Mouse (Mus musculus) lung, postnatal 0 days (tissue): Measurements from ENCODE around the gene Gm17581. TPM values are rescaled to one million over a fixed set of nuclear protein-coding genes. Genes with fewer than 3 reads are reported as not detected.

Experiments used
- ATAC-seq: fragments of 200-750 bp; cut with Nextera tagmentation; 2 replicates; pipeline ENCODE4 v1.8.0; 2017; ENCODE audit warnings: moderate library complexity
- DNase-seq: peaks from one replicate; pipeline ENCODE4 v3.0.0-alpha.2; 2016; ENCODE audit warnings: low spot score
- H3K27ac ChIP-seq: fragments of 300-500 bp; sonication (generic); 2 replicates; pipeline ENCODE4 v1.5.1; 2014; ENCODE audit warnings: antibody characterized with exemption, mild to moderate bottlenecking, low read length, mixed read lengths
- H3K27me3 ChIP-seq: fragments of 300-500 bp; sonication (generic); replicated peaks from 2 replicates; pipeline ENCODE4 v1.6.1; 2014; ENCODE audit warnings: low read length, mixed read lengths; ENCODE audit not compliant: insufficient read depth
- H3K36me3 ChIP-seq: fragments of 300-500 bp; sonication (generic); 2 replicates; pipeline ENCODE4 v1.6.1; 2014; ENCODE audit warnings: low read length, mixed read lengths; ENCODE audit not compliant: insufficient read depth
- H3K4me1 ChIP-seq: fragments of 300-500 bp; sonication (generic); 2 replicates; pipeline ENCODE4 v1.6.1; 2014; ENCODE audit warnings: antibody characterized with exemption, low read depth, low read length, mixed read lengths; ENCODE audit not compliant: insufficient read depth
- H3K4me2 ChIP-seq: fragments of 300-500 bp; sonication (generic); replicated peaks from 2 replicates; pipeline ENCODE4 v1.6.1; 2014; ENCODE audit warnings: low read depth, mild to moderate bottlenecking, low read length, moderate library complexity, mixed read lengths
- H3K4me3 ChIP-seq: fragments of 300-500 bp; sonication (generic); 2 replicates; pipeline ENCODE4 v1.5.1; 2014; ENCODE audit warnings: low read depth, low read length
- H3K9ac ChIP-seq: fragments of 300-500 bp; sonication (generic); replicated peaks from 2 replicates; pipeline ENCODE4 v1.6.1; 2014; ENCODE audit warnings: low read depth, mild to moderate bottlenecking
- H3K9me3 ChIP-seq: fragments of 300-500 bp; sonication (generic); 2 replicates; pipeline ENCODE4 v1.6.1; 2016; ENCODE audit warnings: low read length, mixed read lengths
- CTCF ChIP-seq: IDR thresholded peaks from 2 replicates; pipeline ENCODE4 v1.5.1; 2016; ENCODE audit warnings: antibody characterized with exemption, mild to moderate bottlenecking
- EP300 ChIP-seq: IDR thresholded peaks from 2 replicates; pipeline ENCODE4 v1.6.1; 2016; ENCODE audit warnings: antibody characterized with exemption, mild to moderate bottlenecking, control low read depth
- WGBS: fragments of 180-500 bp; shearing (Covaris S2); extraction: QIAGEN DNeasy Blood & Tissue Kit; methylation state at CpG from one replicate; pipeline ENCODE4 v1.1.7; 2014; 5-methylcytosine and 5-hydroxymethylcytosine counted together
- polyA plus RNA-seq: library from polyadenylated mRNA; unstranded; fragments of >200 nt; fragmentation: Nextera tagmentation; extraction: Ambion mirVana; gene quantifications from 2 replicates; pipeline ENCODE4 v1.2.1, GENCODE M21; 2015

Gm17581 gene
- polyA plus RNA-seq, 1 experiment from 2014 or later = not detected

DNA sequence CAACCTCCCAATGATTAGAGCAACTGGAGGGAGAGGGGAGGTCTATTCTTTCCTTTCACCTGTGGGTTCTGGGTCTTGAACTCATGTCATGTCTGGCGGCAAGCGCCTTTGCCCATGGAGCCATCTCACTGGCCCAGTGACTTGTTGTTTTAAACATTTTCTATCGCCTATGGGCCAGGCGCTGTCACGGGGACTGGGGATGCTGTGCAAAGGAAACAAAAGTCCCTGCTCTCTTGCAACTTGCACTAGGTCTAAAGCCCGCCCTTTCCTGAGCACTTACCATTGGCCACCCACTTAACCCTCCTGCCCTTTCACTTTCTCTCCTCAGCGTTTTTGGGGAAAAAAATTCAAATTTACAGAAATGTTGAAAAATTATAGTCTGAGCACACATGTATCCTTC, 38.8 kb downstream of the Gm17581 start:
- Histone ChIP-seq H3K4me1 (no peaks in the 10 kb centered on the region), H3K36me3 (no peaks in the 10 kb centered on the region), H3K27me3 (no peaks in the 10 kb centered on the region), H3K4me2 (no peak overlapping the region), H3K9me3 (no peaks in the 10 kb centered on the region), H3K9ac (no peak overlapping the region), H3K4me3 (no peak overlapping the region), H3K27ac (no peak overlapping the region)
- DNase-seq = no peak
- WGBS = 69% methylated on average over 7 of the region's 7 CpGs
- TF ChIP-seq CTCF (no peak), EP300 (no peak)
- ATAC-seq = no peak

DNA sequence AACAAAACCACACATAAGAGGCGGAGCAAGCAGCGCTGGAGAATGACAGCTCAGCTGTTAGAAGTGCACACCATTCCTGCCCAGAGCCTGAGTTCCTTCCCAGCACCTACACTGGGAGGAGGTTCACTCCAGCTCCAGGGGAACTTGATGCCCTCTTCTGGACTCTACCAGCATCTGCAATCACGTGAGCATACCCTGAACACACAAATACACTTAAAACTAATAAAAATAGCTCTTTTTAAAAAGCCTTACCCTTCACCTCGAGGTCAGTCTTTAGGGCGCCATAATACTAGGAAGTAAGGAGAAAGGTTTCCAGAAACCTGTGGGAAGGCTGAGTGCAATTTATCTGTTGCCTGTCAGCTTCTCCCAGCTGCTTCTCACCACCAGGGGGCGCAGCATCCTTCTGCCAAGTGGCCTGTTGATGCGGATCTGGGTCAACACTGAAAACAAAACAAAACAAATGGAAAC, 39.5 kb downstream of the Gm17581 start:
- no peak overlapping the region for H3K4me3 ChIP-seq
- H3K4me1 ChIP-seq = no peaks in the 10 kb centered on the region
- H3K27ac ChIP-seq = no peak overlapping the region
- H3K4me2 ChIP-seq = no peak overlapping the region
- TF ChIP-seq CTCF = peak; percentile 90
- TF ChIP-seq EP300 = no peak
- H3K27me3 ChIP-seq = no peaks in the 10 kb centered on the region
- no peaks in the 10 kb centered on the region for H3K9me3 ChIP-seq
- 0 out of 2 replicates have a peak, but pooled peaks have one; percentile 18 for ATAC-seq
- H3K36me3 ChIP-seq = no peaks in the 10 kb centered on the region
- 9% methylated on average over 7 of the region's 7 CpGs for WGBS
- H3K9ac ChIP-seq = no peak overlapping the region
- DNase-seq = peak; percentile 87

DNA sequence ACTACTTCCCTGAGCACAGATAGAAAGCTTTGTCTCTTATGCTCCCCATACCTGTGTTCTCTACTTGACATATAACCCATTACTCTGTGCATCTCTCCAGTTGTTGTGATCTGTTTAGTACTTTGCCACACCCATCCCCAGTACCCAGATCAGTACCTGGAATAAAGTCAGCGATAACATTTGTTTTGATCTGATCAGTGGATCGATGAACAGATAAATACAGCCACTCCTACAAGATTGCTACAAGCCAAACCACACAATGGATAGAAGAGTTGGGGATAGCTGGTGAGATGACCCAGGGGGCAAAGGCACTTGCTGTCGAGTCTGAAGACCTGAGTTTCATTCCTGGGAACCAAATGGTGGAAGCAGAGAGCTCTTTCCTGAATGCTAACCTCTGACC, 40.4 kb downstream of the Gm17581 start:
- no peaks in the 10 kb centered on the region for H3K9me3 ChIP-seq
- no peaks in the 10 kb centered on the region for H3K36me3 ChIP-seq
- ATAC-seq (no peak), DNase-seq (no peak)
- H3K27ac ChIP-seq = no peak overlapping the region
- no peak overlapping the region for H3K4me3 ChIP-seq
- H3K4me2 ChIP-seq = no peak overlapping the region
- 65% methylated on average over 3 of the region's 3 CpGs for WGBS
- no peaks in the 10 kb centered on the region for H3K4me1 ChIP-seq
- TF ChIP-seq EP300 (no peak), CTCF (no peak)
- H3K27me3 ChIP-seq = no peaks in the 10 kb centered on the region
- no peak overlapping the region for H3K9ac ChIP-seq

DNA sequence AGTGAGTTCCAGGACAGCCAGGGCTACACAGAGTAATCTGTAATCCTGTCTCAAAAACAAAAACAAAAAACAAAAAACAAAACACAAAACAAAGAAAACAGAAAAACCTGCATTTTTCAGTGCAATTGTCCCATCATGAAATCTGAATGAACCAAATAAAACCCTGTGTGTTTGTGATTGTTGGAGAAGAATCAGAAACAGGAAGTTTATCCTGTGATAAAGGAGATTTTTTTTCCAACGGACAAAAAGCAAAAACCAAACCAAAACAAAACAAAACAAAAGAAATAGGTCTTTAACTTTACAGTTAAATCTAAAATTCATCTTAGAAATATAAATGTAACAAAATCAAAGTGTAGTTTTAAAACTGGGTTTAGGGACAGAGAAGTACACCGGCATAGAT, 41.1 kb downstream of the Gm17581 start:
- DNase-seq (no peak), ATAC-seq (no peak)
- Histone ChIP-seq H3K9ac (no peak overlapping the region), H3K36me3 (no peaks in the 10 kb centered on the region), H3K27ac (no peak overlapping the region), H3K4me3 (no peak overlapping the region), H3K4me1 (no peaks in the 10 kb centered on the region), H3K9me3 (no peaks in the 10 kb centered on the region), H3K4me2 (no peak overlapping the region), H3K27me3 (no peaks in the 10 kb centered on the region)
- TF ChIP-seq EP300 = no peak
- no peak for TF ChIP-seq CTCF
- 65% methylated on average over 2 of the region's 2 CpGs for WGBS

DNA sequence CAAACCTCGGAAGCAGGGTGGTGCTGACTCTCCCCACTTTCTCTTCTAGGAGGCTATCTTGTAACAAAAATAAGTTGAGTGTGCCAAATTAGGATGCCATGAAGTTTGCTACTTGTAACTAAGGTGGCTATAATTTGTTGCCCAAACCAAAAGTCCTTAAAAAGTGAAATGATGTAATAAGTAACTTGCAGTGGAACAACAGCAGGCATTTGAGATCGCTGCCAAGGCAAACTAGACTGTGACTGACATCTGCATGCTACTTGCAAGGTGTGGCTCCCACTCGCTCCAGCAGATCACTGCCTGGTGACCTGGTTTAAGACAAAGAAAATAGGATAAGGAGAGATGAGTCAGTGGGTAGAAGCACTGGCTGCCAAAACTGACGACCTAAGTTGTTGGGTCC, 42.5 kb downstream of the Gm17581 start:
- H3K4me3 ChIP-seq = no peak overlapping the region
- TF ChIP-seq CTCF = no peak
- TF ChIP-seq EP300 = no peak
- peak; percentile 14 for DNase-seq
- no peak overlapping the region for H3K27ac ChIP-seq
- no peaks in the 10 kb centered on the region for H3K9me3 ChIP-seq
- H3K36me3 ChIP-seq = no peaks in the 10 kb centered on the region
- H3K27me3 ChIP-seq = no peaks in the 10 kb centered on the region
- no peak for ATAC-seq
- H3K9ac ChIP-seq = no peak overlapping the region
- H3K4me2 ChIP-seq = no peak overlapping the region
- H3K4me1 ChIP-seq = no peaks in the 10 kb centered on the region
- WGBS = 88% methylated on average over 4 of the region's 4 CpGs

DNA sequence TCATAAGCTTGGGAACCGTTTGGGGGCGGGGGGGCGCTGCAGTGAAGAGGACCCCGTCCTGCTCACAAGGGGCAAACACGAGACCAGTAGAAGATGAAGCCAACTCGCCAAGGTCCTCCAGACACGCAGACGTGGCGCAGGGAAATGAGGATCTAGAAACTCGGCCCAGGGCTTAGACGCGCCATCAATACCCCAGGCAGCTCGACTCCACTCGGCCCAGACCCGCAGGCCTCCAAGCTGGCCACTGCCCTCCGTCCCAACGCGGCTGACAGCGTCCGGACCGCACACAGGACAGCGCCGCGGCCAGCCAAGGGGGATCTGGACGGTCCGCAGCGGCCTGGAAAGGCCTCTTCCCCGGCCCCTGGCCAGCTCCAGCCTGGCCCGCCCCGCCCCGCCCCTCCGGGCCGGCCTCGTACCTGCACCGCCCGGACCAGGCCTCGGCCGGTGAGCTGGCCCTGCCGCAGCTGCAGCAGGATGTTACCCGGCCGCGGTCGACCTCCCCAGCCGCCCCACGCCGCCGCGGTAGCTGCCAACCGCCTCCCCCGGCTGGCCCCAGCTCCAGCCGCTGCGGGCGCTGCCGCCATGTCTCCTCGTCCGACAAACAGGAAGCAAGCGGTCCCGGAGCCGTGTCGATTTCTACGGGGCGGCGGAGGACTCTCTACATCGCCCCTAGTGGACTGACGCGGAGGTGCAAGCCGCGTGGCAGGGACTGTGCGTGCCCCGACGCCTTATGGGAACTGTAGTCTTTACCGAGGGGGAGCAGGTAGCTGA, 43.8 kb downstream of the Gm17581 start, which contains the start of gene Trpc4ap:
Trpc4ap (minus strand) TSS at position 662 of the 771 bp plus-strand sequence.
- no peaks in the 10 kb centered on the region for H3K4me1 ChIP-seq

More for the DNA sequence above, 43.8 kb downstream of the Gm17581 start, which contains the start of gene Trpc4ap:
- H3K27ac ChIP-seq = peak within 1 kb of the TSS; percentile 87
- no peaks in the 10 kb centered on the region for H3K36me3 ChIP-seq
- H3K9ac ChIP-seq = peak within 1 kb of the TSS; percentile 97
- TF ChIP-seq CTCF = peak; percentile 98
- TF ChIP-seq EP300 = no peak
- peak within 1 kb of the TSS; percentile 70 for H3K4me2 ChIP-seq
- no peaks in the 10 kb centered on the region for H3K9me3 ChIP-seq
- peak; percentile 97 for ATAC-seq
- H3K27me3 ChIP-seq = no peaks in the 10 kb centered on the region
- H3K4me3 ChIP-seq = peak within 1 kb of the TSS; percentile 96
- DNase-seq = peak; percentile 96
- WGBS = 3% methylated on average over 61 of the region's 72 CpGs
